Mouse (Mus musculus) kidney, embryonic 16.5 days (tissue): ENCODE data around the gene Ralgapb. TPM values are rescaled to one million over a fixed set of nuclear protein-coding genes. Genes with fewer than 3 reads are reported as not detected.

Experiments used
- ATAC-seq: fragments of 200-750 bp; cut with Nextera tagmentation; 2 replicates; pipeline ENCODE4 v1.8.0; 2017; ENCODE audit warnings: moderate TSS enrichment; ENCODE audit not compliant: low FRiP score, low TSS enrichment
- H3K27ac ChIP-seq: fragments of 300-500 bp; sonication (generic); 2 replicates; pipeline ENCODE4 v1.5.1; 2014; ENCODE audit warnings: low read length
- H3K27me3 ChIP-seq: fragments of 300-500 bp; sonication (generic); 2 replicates; pipeline ENCODE4 v1.6.1; 2014; ENCODE audit warnings: low read length, control low read depth, mixed read lengths; ENCODE audit not compliant: insufficient read depth
- H3K36me3 ChIP-seq: fragments of 300-500 bp; sonication (generic); 2 replicates; pipeline ENCODE4 v1.6.1; 2014; ENCODE audit warnings: low read length, control low read depth, mixed read lengths; ENCODE audit not compliant: insufficient read depth
- H3K4me1 ChIP-seq: fragments of 300-500 bp; sonication (generic); 2 replicates; pipeline ENCODE4 v1.6.1; 2014; ENCODE audit warnings: low read length, control low read depth, mixed read lengths; ENCODE audit not compliant: insufficient read depth
- H3K4me2 ChIP-seq: fragments of 300-500 bp; sonication (generic); replicated peaks from 2 replicates; pipeline ENCODE4 v1.6.1; 2014; ENCODE audit warnings: low read depth, low read length
- H3K4me3 ChIP-seq: fragments of 300-500 bp; sonication (generic); 2 replicates; pipeline ENCODE4 v1.5.1; 2014; ENCODE audit warnings: mild to moderate bottlenecking, low read length
- H3K9ac ChIP-seq: fragments of 300-500 bp; sonication (generic); replicated peaks from 2 replicates; pipeline ENCODE4 v1.6.1; 2014; ENCODE audit warnings: low read length
- H3K9me3 ChIP-seq: fragments of 300-500 bp; sonication (generic); 2 replicates; pipeline ENCODE4 v1.6.1; 2016; ENCODE audit warnings: low read length, control low read depth
- WGBS: fragments of 180-500 bp; shearing (Covaris S2); extraction: QIAGEN DNeasy Blood & Tissue Kit; methylation state at CpG from one replicate; pipeline ENCODE4 v1.1.7; 2014; 5-methylcytosine and 5-hydroxymethylcytosine counted together
- polyA plus RNA-seq: library from polyadenylated mRNA; unstranded; fragments of >200 nt; fragmentation: Nextera tagmentation; extraction: Ambion mirVana; gene quantifications from 2 replicates; pipeline ENCODE4 v1.2.1, GENCODE M21; 2015

Gene Ralgapb
- polyA plus RNA-seq, 1 experiment from 2014 or later, result 13.7 TPM

DNA sequence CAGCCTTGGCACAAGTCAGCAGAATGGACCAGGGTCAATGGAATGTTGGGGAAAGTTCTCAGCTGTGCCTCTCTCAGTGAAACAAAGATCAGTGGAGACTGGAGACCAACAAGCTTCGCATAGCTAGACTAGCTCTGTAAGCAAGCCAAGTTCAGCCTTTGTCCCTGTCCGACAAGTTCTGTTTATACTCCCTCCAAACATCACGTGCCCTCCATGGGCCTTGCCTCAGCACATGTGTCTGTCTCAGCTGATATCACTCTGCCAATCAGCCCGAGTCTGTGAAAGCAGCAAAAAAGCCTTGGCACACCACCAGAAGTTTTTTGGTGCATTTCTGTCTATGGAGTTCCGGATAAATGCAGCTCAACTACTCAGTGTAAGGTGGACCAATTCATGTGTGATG is 36.6 kb upstream of the Ralgapb start:
- no peak overlapping the region for H3K4me3 ChIP-seq
- no peak overlapping the region for H3K4me2 ChIP-seq
- H3K36me3 ChIP-seq, result no peaks in the 10 kb centered on the region
- no peaks in the 10 kb centered on the region; the same call in 1 of the 2 replicates for H3K4me1 ChIP-seq
- peaks cover 30% of the 10 kb centered on the region for H3K27me3 ChIP-seq
- no peak overlapping the region for H3K9ac ChIP-seq
- H3K9me3 ChIP-seq, result no peaks in the 10 kb centered on the region
- H3K27ac ChIP-seq, result no peak overlapping the region
- no peak for ATAC-seq
- 66% methylated on average over 5 of the region's 5 CpGs for WGBS

DNA sequence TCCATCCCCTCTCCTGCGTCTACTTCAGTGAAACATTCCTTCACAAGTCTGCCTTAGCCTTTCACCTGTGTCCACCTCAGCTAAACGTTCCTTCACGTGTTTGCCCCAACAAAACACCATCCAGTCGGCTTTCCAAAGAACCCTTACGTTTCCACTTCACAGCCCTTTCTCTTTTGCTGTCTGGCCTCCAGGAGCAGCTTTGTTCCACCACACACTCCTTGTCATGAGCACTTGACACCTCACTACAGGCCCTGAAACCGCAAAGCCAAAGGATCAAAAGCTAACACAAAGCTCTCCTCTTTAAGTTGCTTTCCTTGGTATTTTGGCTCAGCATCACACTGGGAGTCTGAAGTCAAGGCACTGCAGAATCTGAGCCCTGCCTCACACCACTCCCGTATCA is 36.1 kb upstream of the Ralgapb start:
- Histone ChIP-seq H3K36me3 (no peaks in the 10 kb centered on the region), H3K9me3 (no peaks in the 10 kb centered on the region), H3K4me2 (no peak overlapping the region), H3K27ac (no peak overlapping the region), H3K9ac (no peak overlapping the region), H3K4me1 (no peaks in the 10 kb centered on the region; the same call in 1 of the 2 replicates), H3K4me3 (no peak overlapping the region), H3K27me3 (peaks cover 30% of the 10 kb centered on the region)
- 64% methylated on average over 7 of the region's 7 CpGs for WGBS
- ATAC-seq, result no peak

DNA sequence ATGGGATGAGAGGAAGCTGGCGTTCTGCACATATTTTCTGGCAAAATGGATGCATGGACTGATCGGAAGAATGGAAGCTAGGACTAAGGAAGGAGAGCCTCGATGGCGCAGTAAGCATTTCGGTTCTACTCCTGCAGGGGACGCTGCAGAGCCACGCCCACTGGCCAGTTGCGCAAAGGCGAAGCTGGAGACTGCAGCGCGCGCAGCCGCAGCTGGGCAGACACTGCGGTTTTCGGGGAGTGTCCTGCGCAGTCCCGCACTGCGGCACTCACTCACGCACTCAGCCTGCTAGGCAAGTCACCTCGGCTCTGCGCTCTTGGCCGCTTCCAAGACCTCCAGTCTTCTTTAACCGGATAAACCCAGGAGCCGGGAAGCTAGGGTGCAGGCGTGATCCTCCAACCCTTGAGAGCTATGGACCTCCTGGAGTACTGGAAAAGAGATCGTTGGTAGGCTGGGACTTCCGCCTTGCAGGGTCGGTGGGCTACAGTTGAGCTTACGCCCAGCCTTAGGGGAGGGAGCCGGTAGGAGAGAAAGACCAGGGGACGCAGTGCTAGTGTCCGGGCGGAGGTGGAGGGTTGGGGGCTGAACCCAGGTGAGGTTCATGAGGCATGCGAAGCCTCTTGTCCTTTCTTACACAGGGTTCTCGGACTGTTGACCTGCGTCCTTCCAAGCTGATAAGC is 34.1 kb upstream of the Ralgapb start, which contains the start of gene Snhg11:
Snhg11 (plus strand) TSS at position 196 of the 680 bp plus-strand sequence.
- H3K27me3 ChIP-seq, result peaks cover 30% of the 10 kb centered on the region
- peak within 1 kb of the TSS; percentile 40; the same call in 1 of the 2 replicates for H3K9ac ChIP-seq
- 2% methylated on average over 36 of the region's 36 CpGs for WGBS

DNA sequence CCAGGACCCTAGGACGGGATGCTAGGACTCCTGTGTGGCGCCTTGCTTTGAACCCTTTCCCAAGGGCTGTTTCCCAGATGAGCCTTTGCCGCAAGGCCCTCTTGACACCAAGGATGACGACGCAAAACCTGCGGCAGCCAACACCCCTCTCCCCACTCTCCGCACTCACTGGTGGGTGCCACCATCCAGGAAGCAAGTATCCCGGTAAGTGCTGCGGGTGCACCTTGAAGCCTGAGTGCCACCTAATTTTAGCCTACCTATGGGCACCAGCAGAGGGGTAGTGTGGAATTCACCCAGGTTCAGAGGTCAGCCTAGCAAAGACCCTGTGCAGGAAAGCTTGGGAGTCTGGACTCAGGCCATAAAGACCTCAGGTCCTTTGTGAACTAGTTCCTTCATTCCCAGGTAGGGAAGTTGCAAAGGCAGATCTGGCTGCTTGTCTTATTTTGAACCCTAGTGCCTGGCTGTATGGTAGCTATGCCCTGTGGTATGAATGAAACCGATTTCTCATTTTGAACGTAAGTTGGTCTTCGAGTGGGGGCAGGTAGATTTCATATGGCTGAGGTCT is 33.4 kb upstream of the Ralgapb start:
- Histone ChIP-seq H3K27ac (no peak overlapping the region), H3K27me3 (peaks cover 30% of the 10 kb centered on the region), H3K36me3 (no peaks in the 10 kb centered on the region), H3K4me2 (peak overlapping the region; percentile 61), H3K9me3 (no peaks in the 10 kb centered on the region), H3K9ac (no peak overlapping the region), H3K4me1 (no peaks in the 10 kb centered on the region; the same call in 1 of the 2 replicates), H3K4me3 (peak overlapping the region; percentile 43; the same call in 1 of the 2 replicates)
- ATAC-seq, result no peak
- WGBS, result 27% methylated on average over 12 of the region's 12 CpGs

More for the DNA sequence above, 34.1 kb upstream of the Ralgapb start, which contains the start of gene Snhg11:
- no peak within 1 kb of the TSS for H3K27ac ChIP-seq
- H3K4me2 ChIP-seq, result peak within 1 kb of the TSS; percentile 61
- no peaks in the 10 kb centered on the region for H3K36me3 ChIP-seq
- no peaks in the 10 kb centered on the region for H3K9me3 ChIP-seq
- H3K4me1 ChIP-seq, result no peaks in the 10 kb centered on the region; the same call in 1 of the 2 replicates
- peak within 1 kb of the TSS; percentile 43 for H3K4me3 ChIP-seq
- ATAC-seq, result peak; percentile 55; the same call in 1 of the 2 replicates

DNA sequence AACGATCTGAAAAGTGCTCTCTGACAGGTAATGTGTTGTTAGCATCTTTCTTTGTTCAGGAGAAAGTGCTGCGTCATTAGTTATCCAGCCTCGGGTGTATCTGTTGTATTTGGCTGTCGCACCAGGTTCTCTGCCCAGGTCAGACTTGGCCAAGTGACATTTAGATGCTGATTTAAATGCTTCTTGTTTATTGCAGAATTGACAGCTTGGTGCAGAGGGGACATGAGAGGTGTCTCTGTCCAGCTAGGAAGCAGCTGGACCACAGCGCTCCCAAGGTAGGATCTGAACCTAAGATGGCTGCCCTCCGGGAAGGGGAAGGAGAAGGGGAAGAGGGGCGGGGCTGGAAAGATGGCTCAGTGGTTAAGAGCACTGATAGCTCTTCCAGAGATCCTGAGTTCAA is 32.9 kb upstream of the Ralgapb start:
- H3K27me3 ChIP-seq, result peaks cover 30% of the 10 kb centered on the region
- H3K9ac ChIP-seq, result no peak overlapping the region
- no peak overlapping the region for H3K27ac ChIP-seq
- no peak overlapping the region for H3K4me3 ChIP-seq
- ATAC-seq, result no peak
- no peaks in the 10 kb centered on the region; the same call in 1 of the 2 replicates for H3K4me1 ChIP-seq
- 70% methylated on average over 7 of the region's 7 CpGs for WGBS
- H3K4me2 ChIP-seq, result no peak overlapping the region
- no peaks in the 10 kb centered on the region for H3K36me3 ChIP-seq
- H3K9me3 ChIP-seq, result no peaks in the 10 kb centered on the region

DNA sequence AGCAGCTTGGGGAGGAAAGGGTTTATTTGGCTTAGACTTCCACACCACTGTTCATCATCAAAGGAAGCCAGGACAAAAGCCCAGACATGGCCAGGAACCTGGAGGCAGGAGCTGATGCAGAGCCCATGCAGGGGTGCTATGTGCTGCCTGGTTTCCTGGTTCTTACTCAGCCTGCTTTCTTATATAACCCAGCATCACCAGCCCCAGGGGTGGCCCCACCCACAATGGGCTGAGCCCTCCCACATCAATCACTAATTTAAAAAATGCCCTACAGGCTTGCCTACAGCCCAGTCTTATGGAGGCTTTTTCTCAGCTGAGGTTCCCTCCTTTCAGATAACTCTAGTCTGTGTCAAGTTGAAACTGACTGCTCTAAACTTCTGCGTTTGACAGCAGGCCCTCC is 31.8 kb upstream of the Ralgapb start:
- Histone ChIP-seq H3K4me1 (no peaks in the 10 kb centered on the region; the same call in 1 of the 2 replicates), H3K36me3 (no peaks in the 10 kb centered on the region)
- WGBS, result 85% methylated on average over 1 of the region's 1 CpGs

DNA sequence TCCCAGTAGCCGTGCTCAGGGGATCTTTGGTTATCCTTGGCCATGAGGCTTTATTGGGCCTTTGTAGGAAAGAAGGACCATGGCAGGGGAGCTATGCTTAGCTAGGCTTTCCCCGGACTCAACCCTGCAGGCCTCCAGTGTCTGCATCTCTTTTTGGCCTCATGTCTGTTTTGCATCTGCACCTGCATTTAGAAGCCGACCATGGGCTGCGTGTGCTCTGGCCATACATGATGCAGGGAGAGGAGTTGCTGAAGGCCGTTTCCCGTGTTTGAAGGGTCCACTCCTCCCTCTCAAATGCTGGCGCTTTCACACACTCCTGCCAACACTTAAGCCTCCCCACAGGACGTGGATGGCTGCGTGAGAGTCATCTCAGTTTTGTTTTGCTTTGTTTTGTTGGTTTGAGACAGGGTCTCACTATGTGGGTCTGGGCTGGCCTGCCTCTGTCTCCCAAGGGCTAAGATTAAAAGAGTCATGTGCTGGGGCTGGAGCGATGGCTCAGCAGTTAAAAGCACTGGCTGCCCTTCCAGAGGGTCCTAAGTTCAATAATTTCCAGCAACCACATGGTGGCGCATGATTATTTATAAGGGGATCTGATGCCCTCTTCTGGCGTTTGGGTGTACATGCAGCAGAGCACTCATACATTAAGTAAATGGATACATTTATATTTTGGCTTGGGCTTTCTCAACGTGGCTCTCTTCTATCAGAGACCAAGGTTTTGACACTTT is 30.1 kb upstream of the Ralgapb start:
- Histone ChIP-seq H3K4me1 (no peaks in the 10 kb centered on the region; the same call in 1 of the 2 replicates), H3K27me3 (peaks cover 26% of the 10 kb centered on the region), H3K27ac (no peak overlapping the region), H3K36me3 (no peaks in the 10 kb centered on the region), H3K4me2 (no peak overlapping the region), H3K9ac (no peak overlapping the region), H3K4me3 (no peak overlapping the region), H3K9me3 (no peaks in the 10 kb centered on the region)
- WGBS, result 44% methylated on average over 13 of the region's 13 CpGs
- peak; percentile 83 for ATAC-seq

More for the DNA sequence above, 31.8 kb upstream of the Ralgapb start:
- ATAC-seq, result no peak
- Histone ChIP-seq H3K4me3 (no peak overlapping the region), H3K27ac (no peak overlapping the region), H3K9me3 (no peaks in the 10 kb centered on the region), H3K9ac (no peak overlapping the region), H3K4me2 (no peak overlapping the region), H3K27me3 (peaks cover 30% of the 10 kb centered on the region)

DNA sequence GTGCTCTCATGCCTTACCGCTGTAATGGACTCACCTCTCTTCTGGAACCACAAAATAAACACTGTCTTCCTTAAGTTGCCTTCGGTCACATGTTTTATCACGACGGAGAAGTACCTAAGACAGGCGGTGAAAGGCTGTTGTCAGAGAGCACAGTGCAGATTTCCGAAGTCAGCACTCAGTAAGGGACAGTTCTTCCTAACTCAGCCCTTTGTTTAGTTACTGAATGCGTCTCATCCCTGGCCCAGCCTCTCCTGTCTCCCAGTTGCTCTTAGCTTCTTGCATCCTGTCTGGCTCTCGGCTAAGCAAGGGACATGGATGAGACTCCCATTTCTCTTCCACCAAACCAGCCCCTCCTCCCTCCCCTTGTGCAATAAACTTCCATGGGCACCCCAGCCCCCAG is 23.6 kb upstream of the Ralgapb start:
- no peak for ATAC-seq
- no peaks in the 10 kb centered on the region for H3K27me3 ChIP-seq
- no peak overlapping the region for H3K27ac ChIP-seq
- H3K9me3 ChIP-seq, result no peaks in the 10 kb centered on the region
- 40% methylated on average over 8 of the region's 8 CpGs for WGBS
- H3K4me3 ChIP-seq, result no peak overlapping the region
- H3K36me3 ChIP-seq, result no peaks in the 10 kb centered on the region
- no peaks in the 10 kb centered on the region for H3K4me1 ChIP-seq
- no peak overlapping the region for H3K9ac ChIP-seq
- no peak overlapping the region for H3K4me2 ChIP-seq

DNA sequence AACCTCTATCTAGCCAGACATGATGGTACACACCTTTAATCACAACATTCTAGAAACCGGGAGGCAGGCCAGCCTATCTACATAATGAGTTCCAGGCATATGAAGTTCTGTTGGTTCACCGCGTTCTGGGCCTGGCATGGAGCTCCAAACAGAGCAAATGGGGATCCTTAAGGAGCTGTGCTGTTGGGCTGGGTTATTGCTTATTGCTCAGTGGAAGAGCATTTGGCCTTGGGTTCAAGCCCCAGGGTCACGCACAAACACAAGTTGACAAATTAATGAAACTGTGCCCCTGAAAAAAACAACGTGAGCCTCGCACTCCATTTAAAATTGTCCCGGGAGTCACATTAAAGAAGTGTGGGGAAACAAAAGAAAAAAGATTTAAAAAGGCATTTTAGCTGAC is 20.2 kb upstream of the Ralgapb start:
- no peak overlapping the region for H3K4me2 ChIP-seq
- no peaks in the 10 kb centered on the region for H3K27me3 ChIP-seq
- no peaks in the 10 kb centered on the region for H3K4me1 ChIP-seq
- H3K4me3 ChIP-seq, result no peak overlapping the region
- H3K27ac ChIP-seq, result no peak overlapping the region
- WGBS, result 77% methylated on average over 7 of the region's 7 CpGs
- no peaks in the 10 kb centered on the region for H3K36me3 ChIP-seq
- H3K9me3 ChIP-seq, result no peaks in the 10 kb centered on the region
- no peak overlapping the region for H3K9ac ChIP-seq
- no peak for ATAC-seq
